Mouse (Mus musculus): Measurements from ENCODE around the gene Pomgnt1. TPM values are rescaled to one million over a fixed set of nuclear protein-coding genes. Genes with fewer than 3 reads are reported as not detected.

Gene Pomgnt1
- total RNA-seq, 2 experiments from 2014 or later = 52.0 to 52.2 TPM

- no peak for DNase-seq
- intact Hi-C loops (cut with DNase I; ENCODE audit: low total_unique reads) = loop anchor here (5.0 kb wide), 1 partner anchor 116 kb away; no protein-coding TSS in a partner anchor
Measured at GRCm38 (mm10) chr4:116165708-116166407, 42.2 kb downstream of the Pomgnt1 start.

- intact Hi-C loops (cut with DNase I; ENCODE audit: low total_unique reads) = loop anchor here (5.0 kb wide), 1 partner anchor 115 kb away; no protein-coding TSS in a partner anchor
- no peak for DNase-seq
Measured at GRCm38 (mm10) chr4:116167404-116167803, 43.8 kb downstream of the Pomgnt1 start, which contains the start of gene Tspan1. Tspan1 (minus strand) TSS chr4:116167601.

GRCm38 (mm10) chr4:116168617-116169352 is 45.1 kb downstream of the Pomgnt1 start:
- intact Hi-C loops (cut with DNase I; ENCODE audit: low total_unique reads) = loop anchor here (5.0 kb wide), 1 partner anchor 114 kb away; no protein-coding TSS in a partner anchor
- DNase-seq = peak; percentile 71

GRCm38 (mm10) chr4:116169353-116169672 is 45.7 kb downstream of the Pomgnt1 start:
- no peak for DNase-seq
- intact Hi-C loops (cut with DNase I; ENCODE audit: low total_unique reads) = loop anchor here (5.0 kb wide), 1 partner anchor 113 kb away; no protein-coding TSS in a partner anchor

- intact Hi-C loops (cut with DNase I; ENCODE audit: low total_unique reads) = no loop called here
- no peak for DNase-seq
Measured at GRCm38 (mm10) chr4:116173072-116173471, 49.4 kb downstream of the Pomgnt1 start, which contains the start of the genes 1700042G07Rik and Gm49337. 1700042G07Rik (plus strand) TSS chr4:116173372. Gm49337 (plus strand) TSS chr4:116173384.

- DNase-seq = no peak
- intact Hi-C loops (cut with DNase I; ENCODE audit: low total_unique reads) = no loop called here
Measured at GRCm38 (mm10) chr4:116173752-116174151, 50.1 kb downstream of the Pomgnt1 start.

- no peak for DNase-seq
Measured at GRCm38 (mm10) chr4:116174466-116175116, 51.0 kb downstream of the Pomgnt1 start.

GRCm38 (mm10) chr4:116175136-116175535 is 51.5 kb downstream of the Pomgnt1 start:
- no peak for DNase-seq
- intact Hi-C loops (cut with DNase I; ENCODE audit: low total_unique reads) = no loop called here

More at GRCm38 (mm10) chr4:116174466-116175116, 51.0 kb downstream of the Pomgnt1 start:
- intact Hi-C loops (cut with DNase I; ENCODE audit: low total_unique reads) = no loop called here

- intact Hi-C loops (cut with DNase I; ENCODE audit: low total_unique reads) = no loop called here
- no peak for DNase-seq
Measured at GRCm38 (mm10) chr4:116175711-116176542, 52.3 kb downstream of the Pomgnt1 start.

- intact Hi-C loops (cut with DNase I; ENCODE audit: low total_unique reads) = no loop called here
- DNase-seq = peak; percentile 67
Measured at GRCm38 (mm10) chr4:116176543-116176988, 52.9 kb downstream of the Pomgnt1 start.

GRCm38 (mm10) chr4:116177140-116177539 is 53.5 kb downstream of the Pomgnt1 start:
- intact Hi-C loops (cut with DNase I; ENCODE audit: low total_unique reads) = no loop called here
- DNase-seq = peak; percentile 58

- intact Hi-C loops (cut with DNase I; ENCODE audit: low total_unique reads) = no loop called here
- no peak for DNase-seq
Measured at GRCm38 (mm10) chr4:116182079-116182478, 58.4 kb downstream of the Pomgnt1 start.

- intact Hi-C loops (cut with DNase I; ENCODE audit: low total_unique reads) = no loop called here
- DNase-seq = peak; percentile 16
Measured at GRCm38 (mm10) chr4:116182745-116183144, 59.1 kb downstream of the Pomgnt1 start.

- no peak for DNase-seq
- intact Hi-C loops (cut with DNase I; ENCODE audit: low total_unique reads) = no loop called here
Measured at GRCm38 (mm10) chr4:116185083-116185482, 61.4 kb downstream of the Pomgnt1 start.

- intact Hi-C loops (cut with DNase I; ENCODE audit: low total_unique reads) = no loop called here
- DNase-seq = peak; percentile 31
Measured at GRCm38 (mm10) chr4:116192286-116192835, 68.7 kb downstream of the Pomgnt1 start.

GRCm38 (mm10) chr4:116193583-116194383 is 70.1 kb downstream of the Pomgnt1 start:
- intact Hi-C loops (cut with DNase I; ENCODE audit: low total_unique reads) = no loop called here

GRCm38 (mm10) chr4:116198422-116198821 is 74.8 kb downstream of the Pomgnt1 start:
- intact Hi-C loops (cut with DNase I; ENCODE audit: low total_unique reads) = no loop called here
- no peak for DNase-seq

More at GRCm38 (mm10) chr4:116193583-116194383, 70.1 kb downstream of the Pomgnt1 start:
- DNase-seq = no peak

GRCm38 (mm10) chr4:116204422-116204821 is 80.8 kb downstream of the Pomgnt1 start:
- intact Hi-C loops (cut with DNase I; ENCODE audit: low total_unique reads) = no loop called here
- DNase-seq = no peak
